Mouse (Mus musculus) MEL (cell line): Measurements from ENCODE around the gene Srgn. TPM values are rescaled to one million over a fixed set of nuclear protein-coding genes. Genes with fewer than 3 reads are reported as not detected.
"Not testable (repeated sequence)": the region's sequence is repeated elsewhere in the genome, so short reads cannot be mapped to it uniquely, and the experiment has no call there.

ENCODE experiments used
- DNase-seq: peaks from one replicate; pipeline ENCODE4 v3.0.0; 2011; ENCODE audit warnings: low read depth, low spot score
- H3K27ac ChIP-seq: 2 replicates; pipeline ENCODE4 v1.5.1; 2012; ENCODE audit warnings: low read depth, mild to moderate bottlenecking, control low read depth, low read length, moderate library complexity; ENCODE audit not compliant: control insufficient read depth
- H3K27me3 ChIP-seq, 2 experiments: fragments of 150-350 bp in 1 of 2; sonication (generic) in 1 of 2; 2 replicates each; pipeline ENCODE4 v1.6.1; 2012; ENCODE audit warnings: low read length in 2 of 2, mild to moderate bottlenecking in 2 of 2, improper control_type of control experiment in 1 of 2, moderate library complexity in 1 of 2; ENCODE audit not compliant: insufficient read depth in 2 of 2, control insufficient read depth in 1 of 2
- H3K36me3 ChIP-seq, 2 experiments: 2 replicates each; pipeline ENCODE4 v1.6.1; 2012 to 2014; ENCODE audit warnings: low read length in 2 of 2, improper control_type of control experiment in 1 of 2, inconsistent platforms in 1 of 2, mild to moderate bottlenecking in 1 of 2; ENCODE audit not compliant: insufficient read depth in 2 of 2, control insufficient read depth in 1 of 2
- H3K4me1 ChIP-seq, 2 experiments: fragments of 150-350 bp in 1 of 2; sonication (generic) in 1 of 2; 2 replicates each; pipeline ENCODE4 v1.6.1; 2012; ENCODE audit warnings: low read length in 2 of 2, improper control_type of control experiment in 1 of 2, mild to moderate bottlenecking in 1 of 2; ENCODE audit not compliant: insufficient read depth in 2 of 2, control insufficient read depth in 1 of 2
- H3K4me3 ChIP-seq, 2 experiments: fragments of 150-350 bp in 1 of 2; sonication (generic) in 1 of 2; 2 replicates each; pipeline ENCODE4 v1.5.1; 2012; ENCODE audit warnings: low read depth in 2 of 2, low read length in 2 of 2, mild to moderate bottlenecking in 2 of 2, moderate library complexity in 2 of 2, control low read depth in 1 of 2, improper control_type of control experiment in 1 of 2; ENCODE audit not compliant: control insufficient read depth in 1 of 2, insufficient read depth in 1 of 2
- H3K79me2 ChIP-seq: 2 replicates; pipeline ENCODE4 v1.6.1; 2012; ENCODE audit warnings: mild to moderate bottlenecking, low read length, moderate library complexity; ENCODE audit not compliant: control insufficient read depth, poor library complexity, insufficient read depth
- H3K9ac ChIP-seq: 2 replicates; pipeline ENCODE4 v1.6.1; 2012; ENCODE audit warnings: low read depth, mild to moderate bottlenecking, control low read depth, low read length, moderate library complexity; ENCODE audit not compliant: control insufficient read depth, poor library complexity, severe bottlenecking
- H3K9me3 ChIP-seq: fragments of 150-350 bp; sonication (generic); replicated peaks from 2 replicates; pipeline ENCODE4 v1.6.1; 2012; ENCODE audit warnings: mild to moderate bottlenecking, low read length, improper control_type of control experiment, moderate library complexity; ENCODE audit not compliant: insufficient read depth
- BHLHE40 ChIP-seq: IDR thresholded peaks from 2 replicates; pipeline ENCODE4 v1.6.1; 2012; ENCODE audit warnings: low read depth, mild to moderate bottlenecking, inconsistent platforms, low read length, improper control_type of control experiment, borderline replicate concordance
- CTCF ChIP-seq, 3 experiments: IDR thresholded peaks in 2 of 3; conservative IDR thresholded peaks in 1 of 3; 2 replicates each; pipeline ENCODE4 v1.5.1; 2011 to 2012; ENCODE audit warnings: low read length in 3 of 3, low read depth in 2 of 3, mild to moderate bottlenecking in 2 of 3, improper control_type of control experiment in 1 of 3, inconsistent platforms in 1 of 3, mixed read lengths in 1 of 3, moderate library complexity in 1 of 3; ENCODE audit not compliant: control insufficient read depth in 1 of 3, insufficient read depth in 1 of 3, poor library complexity in 1 of 3, severe bottlenecking in 1 of 3
- E2F4 ChIP-seq: IDR thresholded peaks from 2 replicates; pipeline ENCODE4 v1.6.1; 2011; ENCODE audit warnings: low read depth, low read length, improper control_type of control experiment, borderline replicate concordance
- ELF1 ChIP-seq: IDR thresholded peaks from 2 replicates; pipeline ENCODE4 v1.6.1; 2014; ENCODE audit warnings: low read depth, mild to moderate bottlenecking, inconsistent platforms, low read length, improper control_type of control experiment, moderate library complexity
- GABPA ChIP-seq: IDR thresholded peaks from 2 replicates; pipeline ENCODE4 v1.6.1; 2012; ENCODE audit warnings: low read depth, mild to moderate bottlenecking, inconsistent platforms, low read length, improper control_type of control experiment, moderate library complexity
- GATA1 ChIP-seq: IDR thresholded peaks from 2 replicates; pipeline ENCODE4 v1.6.1; 2011; ENCODE audit warnings: low read depth, low read length, improper control_type of control experiment
- JUND ChIP-seq: IDR thresholded peaks from 2 replicates; pipeline ENCODE4 v1.6.1; 2011; ENCODE audit warnings: low read depth, mild to moderate bottlenecking, improper control_type of control experiment, low read length
- MAZ ChIP-seq: IDR thresholded peaks from 2 replicates; pipeline ENCODE4 v1.6.1; 2012; ENCODE audit warnings: low read depth, mild to moderate bottlenecking, inconsistent platforms, low read length, improper control_type of control experiment
- MEF2A ChIP-seq: IDR thresholded peaks from 2 replicates; pipeline ENCODE4 v1.6.1; 2014; ENCODE audit warnings: low read depth, mild to moderate bottlenecking, inconsistent platforms, low read length, improper control_type of control experiment; ENCODE audit not compliant: poor library complexity, insufficient replicate concordance, severe bottlenecking; ENCODE audit errors: extremely low read depth
- MXI1 ChIP-seq: IDR thresholded peaks from 2 replicates; pipeline ENCODE4 v1.6.1; 2011; ENCODE audit warnings: mild to moderate bottlenecking, low read depth, low read length, improper control_type of control experiment
- MYB ChIP-seq: IDR thresholded peaks from 2 replicates; pipeline ENCODE4 v1.6.1; 2011; ENCODE audit warnings: mild to moderate bottlenecking, low read depth, low read length, improper control_type of control experiment
- NRF1 ChIP-seq: IDR thresholded peaks from 2 replicates; pipeline ENCODE4 v1.6.1; 2014; ENCODE audit warnings: low read depth, mild to moderate bottlenecking, inconsistent platforms, low read length, improper control_type of control experiment, moderate library complexity; ENCODE audit not compliant: poor library complexity, insufficient read depth, severe bottlenecking
- POLR2A ChIP-seq, 2 experiments: IDR thresholded peaks; 2 replicates each; pipeline ENCODE4 v1.6.1; 2011 to 2012; ENCODE audit warnings: low read length in 2 of 2, mild to moderate bottlenecking in 2 of 2, control low read depth in 1 of 2, improper control_type of control experiment in 1 of 2, low read depth in 1 of 2, moderate library complexity in 1 of 2; ENCODE audit not compliant: control insufficient read depth in 1 of 2, insufficient read depth in 1 of 2, poor library complexity in 1 of 2
- POLR2AphosphoS2 ChIP-seq: IDR thresholded peaks from 2 replicates; pipeline ENCODE4 v1.6.1; 2011; ENCODE audit warnings: low read length, improper control_type of control experiment
- POLR2AphosphoS5 ChIP-seq: IDR thresholded peaks from 2 replicates; pipeline ENCODE4 v1.6.1; 2012; ENCODE audit warnings: low read depth, borderline replicate concordance, mild to moderate bottlenecking, inconsistent platforms, low read length, moderate library complexity, mixed read lengths
- SIN3A ChIP-seq: IDR thresholded peaks from 2 replicates; pipeline ENCODE4 v1.6.1; 2012; ENCODE audit warnings: low read length, improper control_type of control experiment, inconsistent platforms
- TAL1 ChIP-seq: IDR thresholded peaks from 2 replicates; pipeline ENCODE4 v1.6.1; 2012; ENCODE audit warnings: mild to moderate bottlenecking, inconsistent platforms, low read length, moderate library complexity, mixed read lengths
- TBP ChIP-seq: IDR thresholded peaks from 2 replicates; pipeline ENCODE4 v1.8.0; 2011; ENCODE audit warnings: low read depth, low read length, improper control_type of control experiment
- UBTF ChIP-seq: IDR thresholded peaks from 2 replicates; pipeline ENCODE4 v1.6.1; 2012; ENCODE audit warnings: low read depth, mild to moderate bottlenecking, inconsistent platforms, low read length, improper control_type of control experiment, moderate library complexity, borderline replicate concordance; ENCODE audit not compliant: insufficient read depth
- USF1 ChIP-seq: IDR thresholded peaks from 2 replicates; pipeline ENCODE4 v1.6.1; 2014; ENCODE audit warnings: low read depth, mild to moderate bottlenecking, inconsistent platforms, low read length, improper control_type of control experiment, moderate library complexity
- ZC3H11A ChIP-seq: IDR thresholded peaks from 2 replicates; pipeline ENCODE4 v1.6.1; 2012; ENCODE audit warnings: low read depth, mild to moderate bottlenecking, inconsistent platforms, low read length, improper control_type of control experiment
- ZKSCAN1 ChIP-seq: IDR thresholded peaks from 2 replicates; pipeline ENCODE4 v1.6.1; 2012; ENCODE audit warnings: low read depth, mild to moderate bottlenecking, inconsistent platforms, low read length, improper control_type of control experiment, moderate library complexity
- ZMIZ1 ChIP-seq: IDR thresholded peaks from 2 replicates; pipeline ENCODE4 v1.6.1; 2012; ENCODE audit warnings: low read depth, mild to moderate bottlenecking, inconsistent platforms, low read length, improper control_type of control experiment, moderate library complexity
- polyA plus RNA-seq, 2 experiments: library from polyadenylated mRNA; stranded (reverse) in 1 of 2; unstranded in 1 of 2; fragments of >175 nt in 1 of 2; fragments of >200 nt in 1 of 2; gene quantifications; 2 replicates each; pipeline versions ENCODE4 v1.2.1 to v1.2.4; 2012; ENCODE audit warnings: low replicate concordance in 2 of 2, low read depth in 1 of 2; ENCODE audit not compliant: insufficient read length in 2 of 2, insufficient read depth in 1 of 2, missing spikeins in 1 of 2
- total RNA-seq: library from RNA; depleted of rRNA; stranded (reverse); fragments of 300-350 nt; gene quantifications from 2 replicates; pipeline ENCODE4 v1.2.3, GENCODE M21; 2012

The Srgn gene
- total and polyA plus RNA-seq, 3 experiments, result 164 to 217 TPM; not detected in 1

DNA sequence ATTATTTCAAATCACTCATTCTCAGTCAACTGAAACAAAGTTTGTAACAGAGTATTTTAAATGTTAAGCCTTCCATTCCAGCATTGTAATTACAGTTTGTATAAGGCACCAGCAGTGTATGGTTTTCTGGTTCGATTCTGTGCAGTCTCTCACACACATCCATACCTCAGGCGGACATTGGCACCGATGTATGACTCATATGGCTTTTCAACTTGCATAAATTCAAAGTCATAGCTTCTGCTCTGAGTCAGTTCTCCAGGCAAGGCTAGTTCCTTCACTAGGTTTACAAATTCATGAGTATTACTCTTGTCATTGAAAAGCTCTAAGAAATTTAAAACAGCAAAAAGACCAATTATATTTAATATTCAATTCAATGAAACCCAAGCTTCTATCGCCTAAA is 57.5 kb downstream of the Srgn start:
- Histone ChIP-seq H3K9ac (no peak overlapping the region), H3K36me3 (peaks cover 0 to 47% of the 10 kb centered on the region in 2 experiments; a peak in 3 of 4 replicates), H3K27me3 (no peaks in the 10 kb centered on the region), H3K27ac (no peak overlapping the region), H3K79me2 (peaks cover 3% of the 10 kb centered on the region; the same call in 1 of the 2 replicates), H3K4me1 (no peaks in the 10 kb centered on the region), H3K9me3 (no peaks in the 10 kb centered on the region), H3K4me3 (no peak overlapping the region)
- no peak for TF ChIP-seq ELF1
- no peak for TF ChIP-seq ZMIZ1
- TF ChIP-seq MYB, result no peak
- no peak for TF ChIP-seq JUND
- TF ChIP-seq USF1, result no peak
- no peak for TF ChIP-seq NRF1
- TF ChIP-seq TBP, result no peak
- TF ChIP-seq POLR2AphosphoS2, result no peak
- TF ChIP-seq GABPA, result no peak
- no peak for TF ChIP-seq MEF2A
- TF ChIP-seq POLR2AphosphoS5, result no peak
- TF ChIP-seq SIN3A, result no peak
- TF ChIP-seq MAZ, result no peak
- no peak for TF ChIP-seq GATA1
- no peak for TF ChIP-seq ZC3H11A
- no peak for TF ChIP-seq CTCF (IDR thresholded peaks at IDR 0.05 in 2 of 3, conservative IDR thresholded peaks at IDR 0.05 in 1 of 3; ENCODE audit: control insufficient read depth in 1 of 3, insufficient read depth in 1 of 3, low read depth in 2 of 3, low read length in 3 of 3, poor library complexity in 1 of 3, severe bottlenecking in 1 of 3)
- no peak for TF ChIP-seq BHLHE40
- no peak for TF ChIP-seq TAL1
- TF ChIP-seq POLR2A (IDR thresholded peaks at IDR 0.05; ENCODE audit: control insufficient read depth in 1 of 2, insufficient read depth in 1 of 2, low read depth in 1 of 2, low read length in 2 of 2, poor library complexity in 1 of 2), result no peak
- no peak for DNase-seq

DNA sequence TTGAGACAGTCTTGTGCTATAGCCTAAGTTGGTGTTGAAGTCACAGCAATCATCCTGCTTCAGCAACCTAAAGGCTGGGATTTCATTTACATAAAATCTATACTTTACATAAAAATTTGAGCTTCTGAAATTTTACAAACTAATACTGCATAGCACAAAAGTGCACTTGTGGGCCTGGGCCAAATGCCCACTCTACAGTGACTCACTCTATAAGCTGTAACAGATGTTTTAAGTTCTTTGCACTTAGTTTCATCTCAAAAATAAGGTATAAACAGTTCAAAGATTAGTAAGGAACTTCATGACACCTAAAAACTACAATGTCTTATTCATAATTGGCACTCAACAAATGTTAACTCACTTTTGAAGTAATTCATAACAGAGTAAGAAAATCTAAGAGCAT is 65.9 kb downstream of the Srgn start:
- DNase-seq, result no peak
- Histone ChIP-seq H3K9me3 (no peaks in the 10 kb centered on the region), H3K79me2 (no peaks in the 10 kb centered on the region), H3K9ac (no peak overlapping the region), H3K36me3 (peaks cover 0 to 13% of the 10 kb centered on the region in 2 experiments; a peak in 3 of 4 replicates), H3K4me3 (no peak overlapping the region), H3K27ac (no peak overlapping the region), H3K4me1 (no peaks in the 10 kb centered on the region), H3K27me3 (no peaks in the 10 kb centered on the region)
- TF ChIP-seq MXI1 (no peak), UBTF (no peak), TBP (no peak), MEF2A (no peak), E2F4 (no peak), ZKSCAN1 (no peak), GABPA (no peak)

DNA sequence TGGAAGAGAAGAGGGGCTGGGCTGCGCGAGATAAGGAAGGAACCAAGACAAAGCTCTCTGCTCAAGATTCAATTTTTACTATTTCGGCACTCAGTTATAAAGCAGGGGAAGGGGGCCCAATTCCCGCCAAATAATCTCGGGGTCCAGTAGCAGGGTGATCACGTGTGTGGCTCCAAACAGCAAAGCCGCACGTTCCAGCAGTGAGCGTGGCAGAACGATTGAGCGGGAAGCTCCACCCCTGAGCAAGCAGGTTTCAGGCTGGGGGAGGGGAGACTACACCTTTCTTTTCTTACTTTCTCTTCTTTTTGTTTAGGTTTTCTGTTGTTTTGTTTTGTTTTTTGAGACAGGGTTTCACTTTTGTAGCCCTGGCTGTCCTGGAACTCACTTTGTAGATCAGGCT is 75.2 kb downstream of the Srgn start:
- not testable (repeated sequence) for H3K27me3 ChIP-seq, H3K9me3 ChIP-seq, H3K9ac ChIP-seq, DNase-seq, H3K4me3 ChIP-seq, H3K27ac ChIP-seq
- Histone ChIP-seq H3K36me3 (peaks cover 11 to 15% of the 10 kb centered on the region in 2 experiments), H3K79me2 (peaks cover 16% of the 10 kb centered on the region), H3K4me1 (peaks cover 0 to 15% of the 10 kb centered on the region in 2 experiments; a peak in 2 of 4 replicates)
